Mouse (Mus musculus): ENCODE measurements at regions not wholly inside any gene's neighbourhood (a gene's known extent, or its start where the extent isn't known, plus 50 kb on each side); places are given as distances from the start of the nearest gene placed in this dataset.

GRCm38 (mm10) chr16:75297416-75297815 is 288.4 kb downstream of the Lipi start:
- DNase-seq = no peak

GRCm38 (mm10) chr16:75292736-75293428 is 293.0 kb downstream of the Lipi start:
- DNase-seq = no peak

- peak; percentile 2 to 12 for DNase-seq
These were observed 294.7 kb downstream of the Lipi start for GRCm38 (mm10) chr16:75291194-75291593.

GRCm38 (mm10) chr16:75287150-75287549 is 298.7 kb downstream of the Lipi start:
- DNase-seq = no peak

- no peak for DNase-seq
These were observed 300.1 kb downstream of the Lipi start for GRCm38 (mm10) chr16:75285811-75286210.

GRCm38 (mm10) chr16:75263903-75264302 is 322.0 kb downstream of the Lipi start:
- DNase-seq = peak in 1 of 2 experiments; percentile 2

- DNase-seq = no peak
These were observed 330.9 kb downstream of the Lipi start for GRCm38 (mm10) chr16:75254981-75255380.

- no peak for DNase-seq
These were observed 336.7 kb downstream of the Lipi start for GRCm38 (mm10) chr16:75249170-75249569.

GRCm38 (mm10) chr16:75240383-75240782 is 345.5 kb downstream of the Lipi start:
- no peak for DNase-seq

- no peak for DNase-seq
These were observed 353.7 kb downstream of the Lipi start for GRCm38 (mm10) chr16:75232133-75232532.

GRCm38 (mm10) chr16:75193404-75193803 is 392.5 kb downstream of the Lipi start:
- peak; percentile 2 to 9 for DNase-seq

GRCm38 (mm10) chr16:75190316-75190715 is 395.5 kb downstream of the Lipi start:
- DNase-seq = no peak

- no peak for DNase-seq
These were observed 419.8 kb downstream of the Lipi start for GRCm38 (mm10) chr16:75166040-75166439.

GRCm38 (mm10) chr16:75164969-75165726 is 420.7 kb downstream of the Lipi start:
- DNase-seq = no peak

GRCm38 (mm10) chr16:75159740-75160139 is 426.1 kb downstream of the Lipi start:
- DNase-seq = no peak

GRCm38 (mm10) chr16:75155441-75156038 is 430.3 kb downstream of the Lipi start:
- no peak for DNase-seq
